ENCODE assay signal across 10 mouse cellular contexts in the genomic region with DNA sequence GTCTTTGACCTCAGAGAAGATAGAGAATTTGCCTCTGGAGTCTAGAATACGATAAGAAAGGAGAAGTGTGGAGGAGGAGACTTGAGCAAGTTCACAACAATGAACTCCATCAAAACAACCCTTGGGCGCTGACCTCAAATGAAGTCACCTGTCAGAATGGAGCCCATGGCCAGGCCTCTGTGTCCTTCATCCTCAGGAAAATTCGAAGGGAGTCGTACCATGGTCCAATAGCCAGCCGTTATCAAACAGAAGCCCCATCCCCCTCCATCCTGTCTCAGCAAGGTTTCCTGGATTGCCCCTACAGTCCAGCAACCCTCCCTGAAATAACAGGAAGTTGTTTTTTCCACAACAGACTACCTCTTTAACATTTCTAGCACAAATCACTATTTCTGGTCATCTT.
A peak's percentile ranks its signal among the peaks of the same experiment; 100 is the strongest.
DNase-seq lines count a peak whose midpoint lies in the region; ATAC-seq and TF ChIP-seq lines count a peak whose summit lies in the region.
"Had no signal": no experiment of that assay in that cellular context is flagged by ENCODE, and none has a peak within 500 bp of the region (broad histone marks: within the 10 kb centered on the region; RNA-seq: fewer than 3 reads in every experiment).

No protein-coding gene starts in this region.

- 0 out of 2 replicates have a peak overlapping the region, but pooled peaks have one; percentile 44 for H3K27ac ChIP-seq in intestine, embryonic 15.5 days
- H3K27ac ChIP-seq in intestine, embryonic 16.5 days (ENCODE audit: low read length) = no peak overlapping the region
- 0 out of 2 replicates have a peak overlapping the region, but pooled peaks have one; percentile 0 for H3K27ac ChIP-seq in testis, adult 2 months (ENCODE audit: control insufficient read depth, insufficient read depth, low read depth, low read length)
- no peak overlapping the region; the same call in 1 of the 2 replicates for H3K27ac ChIP-seq in forebrain, embryonic 13.5 days
- H3K27ac ChIP-seq: limb, embryonic 13.5 days had no signal

- TF ChIP-seq CTCF in testis, adult 2 months (IDR thresholded peaks at IDR 0.05; ENCODE audit: control insufficient read depth, insufficient read depth, insufficient replicate concordance, low read depth, low read length) = no peak

- no peak for DNase-seq in testis, postnatal 10 days (ENCODE audit: low spot score)
- DNase-seq in kidney, postnatal 10 days = peak; percentile 58
- DNase-seq in frontal cortex, postnatal 36 days (ENCODE audit: low spot score in 2 of 2) = no peak
- DNase-seq: embryo, embryonic 11 days; midbrain, embryonic 14.5 days had no signal

- no peak overlapping the region for H3K4me2 ChIP-seq in intestine, embryonic 15.5 days (replicated peaks)
- H3K4me2 ChIP-seq in intestine, embryonic 16.5 days (ENCODE audit: low read depth, low read length) = no peak overlapping the region
- H3K4me2 ChIP-seq in forebrain, embryonic 13.5 days = no peak overlapping the region
- H3K4me2 ChIP-seq: limb, embryonic 13.5 days had no signal

- H3K4me1 ChIP-seq in intestine, embryonic 15.5 days (replicated peaks) = peaks cover 13% of the 10 kb centered on the region
- H3K4me1 ChIP-seq in intestine, embryonic 16.5 days (ENCODE audit: control insufficient read depth, insufficient read depth, low read length) = peaks cover 15% of the 10 kb centered on the region
- peaks cover 3% of the 10 kb centered on the region for H3K4me1 ChIP-seq in testis, adult 2 months (ENCODE audit: control insufficient read depth, insufficient read depth, low read length)
- peaks cover 14% of the 10 kb centered on the region for H3K4me1 ChIP-seq in forebrain, embryonic 13.5 days

- no peak overlapping the region for H3K4me3 ChIP-seq in intestine, embryonic 15.5 days (replicated peaks)
- no peak overlapping the region for H3K4me3 ChIP-seq in intestine, embryonic 16.5 days (ENCODE audit: low read length)
- no peak overlapping the region for H3K4me3 ChIP-seq in testis, adult 2 months (ENCODE audit: control insufficient read depth, low read depth, low read length)
- no peak overlapping the region for H3K4me3 ChIP-seq in forebrain, embryonic 13.5 days
- H3K4me3 ChIP-seq: limb, embryonic 13.5 days had no signal

- no peak for ATAC-seq in intestine, embryonic 15.5 days
- no peak for ATAC-seq in intestine, embryonic 16.5 days
- no peak for ATAC-seq in forebrain, embryonic 13.5 days

- TF ChIP-seq POLR2A in testis, adult 2 months (IDR thresholded peaks at IDR 0.05; ENCODE audit: control insufficient read depth, low read depth, low read length) = no peak

- no peaks in the 10 kb centered on the region for H3K36me3 ChIP-seq in intestine, embryonic 15.5 days
- H3K36me3 ChIP-seq in intestine, embryonic 16.5 days (ENCODE audit: control insufficient read depth, insufficient read depth, low read length) = no peaks in the 10 kb centered on the region
- H3K36me3 ChIP-seq in testis, adult 2 months (ENCODE audit: control insufficient read depth, insufficient read depth, low read length) = no peaks in the 10 kb centered on the region
- H3K36me3 ChIP-seq in forebrain, embryonic 13.5 days (ENCODE audit: poor library complexity, severe bottlenecking) = no peaks in the 10 kb centered on the region
- H3K36me3 ChIP-seq: limb, embryonic 13.5 days had no signal

- 60% methylated on average over 5 of the region's 5 CpGs for WGBS in intestine, embryonic 15.5 days
- 61% methylated on average over 5 of the region's 5 CpGs for WGBS in intestine, embryonic 16.5 days
- 85% methylated on average over 5 of the region's 5 CpGs for WGBS in forebrain, embryonic 13.5 days

- H3K27me3 ChIP-seq in intestine, embryonic 15.5 days (replicated peaks) = no peaks in the 10 kb centered on the region
- H3K27me3 ChIP-seq in intestine, embryonic 16.5 days (replicated peaks; ENCODE audit: control insufficient read depth, insufficient read depth, low read length) = no peaks in the 10 kb centered on the region
- no peaks in the 10 kb centered on the region for H3K27me3 ChIP-seq in testis, adult 2 months (ENCODE audit: control insufficient read depth, insufficient read depth, low read length)
- no peaks in the 10 kb centered on the region for H3K27me3 ChIP-seq in forebrain, embryonic 13.5 days
- H3K27me3 ChIP-seq: limb, embryonic 13.5 days had no signal

- H3K9ac ChIP-seq in intestine, embryonic 15.5 days = no peak overlapping the region
- no peak overlapping the region for H3K9ac ChIP-seq in intestine, embryonic 16.5 days (ENCODE audit: low read depth, low read length)
- H3K9ac ChIP-seq in forebrain, embryonic 13.5 days = no peak overlapping the region
- H3K9ac ChIP-seq: limb, embryonic 13.5 days had no signal

- no peaks in the 10 kb centered on the region for H3K9me3 ChIP-seq in intestine, embryonic 15.5 days
- H3K9me3 ChIP-seq in intestine, embryonic 16.5 days (ENCODE audit: control insufficient read depth, low read length) = no peaks in the 10 kb centered on the region
- H3K9me3 ChIP-seq in forebrain, embryonic 13.5 days (replicated peaks) = no peaks in the 10 kb centered on the region
- H3K9me3 ChIP-seq: limb, embryonic 13.5 days had no signal

Comparison
In these comparisons a context has a peak if more than half of its experiments do, and no peak if none do; other contexts are left out.
1. H3K27ac ChIP-seq: peak in intestine, embryonic 15.5 days (single experiment) and testis, adult 2 months (single experiment); none in intestine, embryonic 16.5 days (single experiment) and forebrain, embryonic 13.5 days (single experiment).